ENCODE assay signal across 8 mouse cellular contexts in genomic region chr1:86486703-86487294, GRCm38 (mm10). TPM values are rescaled to one million over a fixed set of nuclear protein-coding genes. Genes with fewer than 3 reads are reported as not detected.
A peak's percentile ranks its signal among the peaks of the same experiment; 100 is the strongest.
DNase-seq lines count a peak whose midpoint lies in the region; ATAC-seq and TF ChIP-seq lines count a peak whose summit lies in the region.

No protein-coding gene starts in this region.

- no peak for DNase-seq in lung, postnatal 10 days
- no peak for DNase-seq in adrenal gland, adult 8-10 months
- no peak for DNase-seq in right cerebral cortex, postnatal 36 days (ENCODE audit: low spot score in 2 of 2)
- no peak for DNase-seq in right cerebral cortex, postnatal 14 days

- no peaks in the 10 kb centered on the region for H3K9me3 ChIP-seq in lung, embryonic 16.5 days (ENCODE audit: control insufficient read depth, low read length)
- no peaks in the 10 kb centered on the region for H3K9me3 ChIP-seq in intestine, embryonic 16.5 days (ENCODE audit: control insufficient read depth, low read length)
- H3K9me3 ChIP-seq in neural tube, embryonic 15.5 days (replicated peaks) = no peaks in the 10 kb centered on the region

- no peak; the same call in 1 of the 2 replicates for ATAC-seq in lung, embryonic 16.5 days (ENCODE audit: low read depth)
- ATAC-seq in intestine, embryonic 16.5 days = no peak
- no peak for ATAC-seq in neural tube, embryonic 15.5 days (ENCODE audit: low FRiP score)

- 6% methylated on average over 13 of the region's 13 CpGs for WGBS in lung, embryonic 16.5 days
- WGBS in intestine, embryonic 16.5 days = 8% methylated on average over 13 of the region's 13 CpGs
- 8% methylated on average over 13 of the region's 13 CpGs for WGBS in neural tube, embryonic 15.5 days

- peak overlapping the region; percentile 72 for H3K4me3 ChIP-seq in lung, embryonic 16.5 days (ENCODE audit: low read length)
- peak overlapping the region; percentile 63 for H3K4me3 ChIP-seq in embryonic fibroblast, embryonic 13.5 days (ENCODE audit: insufficient read depth, low read length)
- H3K4me3 ChIP-seq in intestine, embryonic 16.5 days (ENCODE audit: low read length) = peak overlapping the region; percentile 60
- H3K4me3 ChIP-seq in neural tube, embryonic 15.5 days (replicated peaks) = peak overlapping the region; percentile 63

- H3K36me3 ChIP-seq in lung, embryonic 16.5 days (ENCODE audit: control insufficient read depth, insufficient read depth, low read length) = no peaks in the 10 kb centered on the region
- no peaks in the 10 kb centered on the region for H3K36me3 ChIP-seq in intestine, embryonic 16.5 days (ENCODE audit: control insufficient read depth, insufficient read depth, low read length)
- no peaks in the 10 kb centered on the region for H3K36me3 ChIP-seq in neural tube, embryonic 15.5 days

- H3K4me1 ChIP-seq in lung, embryonic 16.5 days (replicated peaks; ENCODE audit: control insufficient read depth, insufficient read depth, low read length) = peaks cover 24% of the 10 kb centered on the region
- no peaks in the 10 kb centered on the region for H3K4me1 ChIP-seq in embryonic fibroblast, embryonic 13.5 days (ENCODE audit: control insufficient read depth, insufficient read depth, low read length)
- peaks cover 28% of the 10 kb centered on the region for H3K4me1 ChIP-seq in intestine, embryonic 16.5 days (ENCODE audit: control insufficient read depth, insufficient read depth, low read length)
- H3K4me1 ChIP-seq in neural tube, embryonic 15.5 days = peaks cover 19% of the 10 kb centered on the region

- peak overlapping the region; percentile 67 for H3K4me2 ChIP-seq in lung, embryonic 16.5 days (ENCODE audit: low read depth, low read length)
- peak overlapping the region; percentile 69 for H3K4me2 ChIP-seq in intestine, embryonic 16.5 days (ENCODE audit: low read depth, low read length)
- peak overlapping the region; percentile 72 for H3K4me2 ChIP-seq in neural tube, embryonic 15.5 days

- peak overlapping the region; percentile 96 for H3K27ac ChIP-seq in lung, embryonic 16.5 days (ENCODE audit: low read length)
- H3K27ac ChIP-seq in embryonic fibroblast, embryonic 13.5 days (ENCODE audit: insufficient read depth, low read length) = peak overlapping the region; percentile 97
- H3K27ac ChIP-seq in intestine, embryonic 16.5 days (ENCODE audit: low read length) = peak overlapping the region; percentile 99
- H3K27ac ChIP-seq in neural tube, embryonic 15.5 days (replicated peaks) = peak overlapping the region; percentile 100

- no peak for TF ChIP-seq CTCF in embryonic fibroblast, embryonic 13.5 days (IDR thresholded peaks at IDR 0.05; ENCODE audit: borderline replicate concordance, insufficient read depth, low read length)

- H3K27me3 ChIP-seq in lung, embryonic 16.5 days (ENCODE audit: control insufficient read depth, insufficient read depth, low read depth, low read length) = no peaks in the 10 kb centered on the region
- no peaks in the 10 kb centered on the region for H3K27me3 ChIP-seq in intestine, embryonic 16.5 days (replicated peaks; ENCODE audit: control insufficient read depth, insufficient read depth, low read length)
- no peaks in the 10 kb centered on the region for H3K27me3 ChIP-seq in neural tube, embryonic 15.5 days (replicated peaks)

- peak overlapping the region; percentile 82 for H3K9ac ChIP-seq in lung, embryonic 16.5 days (ENCODE audit: low read length)
- peak overlapping the region; percentile 83 for H3K9ac ChIP-seq in intestine, embryonic 16.5 days (ENCODE audit: low read depth, low read length)
- peak overlapping the region; percentile 79 for H3K9ac ChIP-seq in neural tube, embryonic 15.5 days (replicated peaks)

- peak; percentile 51; the same call in 1 of the 2 replicates for TF ChIP-seq POLR2A in embryonic fibroblast, embryonic 13.5 days (IDR thresholded peaks at IDR 0.05; ENCODE audit: low read depth, low read length)

RNA-seq across cellular contexts. Expression of gene Ptma, which starts 39.7 kb away (rescaled TPM):
- 2,358 and 2,609 TPM in 2 replicates for polyA plus RNA-seq in lung, embryonic 16.5 days (2015; fragmentation: Nextera tagmentation; extraction: Ambion mirVana)
- 1,524 and 1,625 TPM in 2 replicates for polyA plus RNA-seq in embryonic fibroblast, embryonic 13.5 days (2011; ENCODE audit: insufficient read length, low read depth, missing spikeins)
- polyA plus RNA-seq in intestine, embryonic 16.5 days (2015; fragmentation: Nextera tagmentation; extraction: Ambion mirVana) = 1,684 and 1,813 TPM in 2 replicates
- polyA plus RNA-seq in neural tube, embryonic 15.5 days (2015; fragmentation: Nextera tagmentation; extraction: Ambion mirVana) = 1,254 and 1,565 TPM in 2 replicates
- total RNA-seq in adrenal gland, adult 8-10 months (2022) = 100 to 1,000 TPM; 448 to 514 (median 510) TPM
